Mouse (Mus musculus) urinary bladder, adult 2 months (tissue): ENCODE measurements around the gene Trim62. TPM values are rescaled to one million over a fixed set of nuclear protein-coding genes. Genes with fewer than 3 reads are reported as not detected.

Experiments used
- DNase-seq: peaks from one replicate; pipeline ENCODE4 v3.0.0; 2022; ENCODE audit warnings: low spot score
- polyA plus RNA-seq: library from polyadenylated mRNA; depleted of rRNA; stranded (reverse); fragments of >200 nt; gene quantifications from 2 replicates; pipeline ENCODE4 v1.2.3, GENCODE M21; 2012; rRNA removed

Gene Trim62
- polyA plus RNA-seq, 1 experiment, result 23.4 TPM

DNA sequence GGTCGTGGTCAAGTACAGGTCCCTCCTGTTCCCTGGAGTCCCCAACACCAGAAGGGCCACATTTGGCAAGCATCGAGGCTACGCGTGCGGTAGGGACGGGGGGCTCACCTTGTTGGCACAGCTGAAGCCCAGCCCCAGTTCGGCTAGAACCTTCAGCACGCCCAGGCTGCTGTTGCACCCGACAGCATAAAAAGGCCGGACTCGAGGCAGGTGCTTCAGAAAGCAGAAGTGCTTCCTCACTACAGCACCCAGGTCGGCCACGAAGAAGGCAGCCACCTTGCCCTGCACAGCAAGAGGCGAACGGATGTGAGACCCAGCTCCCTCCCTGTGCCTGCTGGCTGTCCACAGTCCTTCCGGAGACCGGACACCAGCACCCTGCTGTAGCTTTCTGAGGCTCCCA lies 76.3 kb downstream of the Trim62 start:
- DNase-seq, result no peak

Other genes starting within 250 kb of the Trim62 start
- 68.5 and 77.5 TPM in 2 replicates for gene Phc2, start 228.9 kb upstream of the Trim62 start, polyA plus RNA-seq
- gene A3galt2, start 128.2 kb upstream of the Trim62 start, polyA plus RNA-seq, result 0.28 and 0.33 TPM in 2 replicates
- gene Zfp362, start 77.5 kb upstream of the Trim62 start, polyA plus RNA-seq, result 14.0 and 24.4 TPM in 2 replicates
- 18.8 and 18.9 TPM in 2 replicates for gene Azin2, start 78.9 kb downstream of the Trim62 start, polyA plus RNA-seq
- gene Ak2, start 108.4 kb downstream of the Trim62 start, polyA plus RNA-seq, result 59.2 and 75.5 TPM in 2 replicates
- 25.9 and 28.9 TPM in 2 replicates for gene Rnf19b, start 174.7 kb downstream of the Trim62 start, polyA plus RNA-seq
- gene Tmem54, start 222.0 kb downstream of the Trim62 start, polyA plus RNA-seq, result 25.3 and 27.2 TPM in 2 replicates
- gene Hpca, start 238.5 kb downstream of the Trim62 start, polyA plus RNA-seq, result 0.46 and 0.55 TPM in 2 replicates